Mouse (Mus musculus): ENCODE measurements around the gene Asl.

DNA sequence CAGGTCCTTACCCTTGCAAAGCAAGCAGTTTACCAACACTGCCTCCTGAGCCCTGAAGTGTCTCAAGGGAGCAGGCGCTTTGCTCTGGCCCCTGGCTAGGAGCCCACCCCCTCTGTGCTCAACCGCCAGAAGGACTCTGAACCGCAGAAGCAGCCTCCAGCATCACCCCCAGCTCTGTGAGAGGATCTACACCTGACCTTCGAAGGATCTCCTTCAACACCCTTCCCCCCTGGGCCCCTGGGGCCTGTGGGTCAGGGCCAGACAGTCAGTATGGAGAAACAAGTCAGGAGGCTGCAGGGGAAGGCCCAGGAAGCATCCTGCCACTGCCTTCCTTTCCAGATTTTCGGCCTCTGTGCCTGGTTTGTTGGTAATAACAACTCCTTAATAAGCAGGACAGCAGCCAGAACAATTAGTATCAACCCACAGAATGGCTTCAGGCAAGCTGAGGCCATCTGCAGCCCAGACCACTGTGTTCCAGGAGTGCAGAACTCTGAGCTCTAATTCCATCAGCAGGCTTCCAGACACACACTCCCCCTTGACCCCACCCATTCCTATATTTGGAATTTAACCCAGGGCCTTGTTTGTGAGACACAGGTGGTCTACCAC, 7.6 kb downstream of the Asl start:
- TF ChIP-seq CTCF (IDR thresholded peaks at IDR 0.05; ENCODE audit: borderline replicate concordance, control insufficient read depth, extremely low read depth, insufficient read depth, low read length, poor library complexity) (no peak), POLR2A (IDR thresholded peaks at IDR 0.05; ENCODE audit: control insufficient read depth, extremely low read depth, insufficient read depth, low read length, poor library complexity) (no peak)

All from thymus, adult 2 months (tissue).